Mouse (Mus musculus): ENCODE results near the gene Rpl18.

Rpl18 gene

DNA sequence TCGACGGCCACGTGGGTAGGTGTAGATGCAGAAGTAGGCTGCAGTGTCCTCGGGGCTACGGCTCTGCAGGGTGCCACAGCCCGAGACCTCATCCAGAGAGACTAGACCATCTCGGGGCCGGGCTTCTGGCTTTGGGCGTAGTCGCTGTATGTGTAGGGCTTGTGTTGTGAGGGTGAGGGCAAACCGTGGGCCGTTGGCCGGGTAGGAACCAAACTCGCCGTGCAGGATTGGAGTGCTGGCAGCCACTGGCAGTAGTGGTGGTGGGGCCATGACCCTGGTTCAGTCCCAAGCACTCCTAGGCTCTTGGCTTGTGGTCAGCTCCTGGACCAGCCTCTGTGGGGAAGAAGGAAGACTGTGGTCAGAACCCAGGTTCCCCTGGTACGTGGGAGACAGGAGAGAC, 1.9 kb upstream of the Rpl18 start:
- DNase-seq (ENCODE audit: low read depth, low spot score), result no peak

GRCm38 (mm10) chr7:45713881-45714520, 1.3 kb upstream of the Rpl18 start:
- DNase-seq (ENCODE audit: low read depth, low spot score), result no peak

DNA sequence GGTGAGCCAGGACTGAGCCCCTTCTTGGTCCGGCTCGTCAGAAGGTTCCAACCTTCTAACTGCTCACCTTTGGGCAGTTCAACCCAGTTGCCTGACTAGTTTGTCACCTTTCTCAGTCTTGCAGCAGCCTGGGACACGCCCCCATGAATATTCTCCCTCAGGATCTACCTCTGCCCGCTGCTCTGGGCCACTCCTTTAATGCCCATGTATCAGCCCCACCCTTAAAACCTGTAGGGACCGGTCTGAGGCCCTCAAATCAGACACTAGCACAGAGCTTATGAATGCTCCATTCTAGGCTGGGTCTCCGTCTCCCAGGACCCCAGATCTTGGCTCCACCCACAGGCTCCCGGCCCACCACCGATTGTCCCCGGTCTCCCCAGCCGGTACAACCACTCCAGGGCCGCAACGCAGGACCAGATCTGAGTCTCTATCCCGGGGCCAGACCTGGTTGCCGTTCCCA, 597 bp upstream of the Rpl18 start:
- DNase-seq (ENCODE audit: low read depth, low spot score), result no peak

GRCm38 (mm10) chr7:45715741-45716459, 643 bp downstream of the Rpl18 start:
- DNase-seq (ENCODE audit: low read depth, low spot score), result peak; percentile 55

DNA sequence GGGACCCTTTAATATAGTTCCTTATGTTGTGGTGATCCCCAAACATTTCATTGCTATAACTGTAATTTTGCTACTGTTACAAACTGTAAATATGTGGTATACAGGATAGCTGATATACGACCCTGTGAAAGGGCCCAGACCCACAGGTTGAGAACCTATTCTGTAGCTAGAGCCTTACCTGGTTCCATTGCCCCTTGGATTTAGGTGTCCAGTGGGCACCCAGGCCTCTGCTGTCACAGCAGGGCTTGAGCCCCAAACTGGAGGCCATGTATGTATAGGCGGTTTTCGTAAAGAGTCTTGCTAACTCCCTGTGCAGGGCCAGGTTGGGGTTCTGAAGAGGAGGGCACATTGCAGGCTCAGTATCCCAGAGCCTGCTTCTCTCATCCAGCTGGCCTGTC, 1.2 kb downstream of the Rpl18 start:
- DNase-seq (ENCODE audit: low read depth, low spot score), result peak; percentile 30

GRCm38 (mm10) chr7:45716952-45717917, 2.0 kb downstream of the Rpl18 start:
- peak; percentile 42 for DNase-seq (ENCODE audit: low read depth, low spot score)

- DNase-seq (ENCODE audit: low read depth, low spot score), result peak; percentile 99
Measured at GRCm38 (mm10) chr7:45717918-45718297, 2.7 kb downstream of the Rpl18 start, which contains the start of gene Sphk2. Gene Sphk2, minus strand, starts transcription at chr7:45718002.

- DNase-seq (ENCODE audit: low read depth, low spot score), result no peak
Measured at GRCm38 (mm10) chr7:45718331-45718730, 3.1 kb downstream of the Rpl18 start.

GRCm38 (mm10) chr7:45719180-45719579, 3.9 kb downstream of the Rpl18 start:
- DNase-seq (ENCODE audit: low read depth, low spot score), result no peak

DNA sequence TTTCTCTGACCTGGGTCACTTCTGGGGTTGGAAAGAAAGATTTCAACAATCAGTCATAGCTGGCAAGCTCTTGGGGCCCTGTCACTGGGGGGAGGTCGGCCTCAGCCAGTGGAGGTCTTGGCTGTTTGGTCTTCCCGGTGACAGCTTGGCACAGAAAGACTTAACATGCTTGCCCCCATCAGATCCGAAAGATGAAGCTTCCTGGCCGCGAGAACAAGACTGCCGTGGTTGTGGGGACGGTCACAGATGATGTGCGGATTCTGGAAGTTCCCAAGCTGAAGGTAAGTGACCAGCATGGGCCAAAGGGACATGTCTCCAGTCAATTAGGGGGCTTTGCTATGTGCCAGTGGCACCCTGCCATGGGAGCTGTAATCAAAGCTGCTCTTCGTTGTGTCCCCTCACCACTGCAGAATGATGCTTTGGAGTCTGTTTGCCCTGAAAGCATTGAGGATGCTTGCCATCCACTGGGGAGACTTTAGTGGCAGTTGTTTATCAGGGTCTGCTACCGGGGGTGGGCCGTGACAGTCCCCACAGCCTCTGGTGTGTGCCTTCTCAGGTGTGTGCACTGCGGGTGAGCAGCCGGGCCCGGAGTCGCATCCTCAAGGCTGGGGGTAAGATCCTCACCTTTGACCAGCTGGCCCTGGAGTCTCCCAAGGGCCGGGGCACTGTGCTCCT, 4.6 kb downstream of the Rpl18 start:
- no peak for DNase-seq (ENCODE audit: low read depth, low spot score)

DNA sequence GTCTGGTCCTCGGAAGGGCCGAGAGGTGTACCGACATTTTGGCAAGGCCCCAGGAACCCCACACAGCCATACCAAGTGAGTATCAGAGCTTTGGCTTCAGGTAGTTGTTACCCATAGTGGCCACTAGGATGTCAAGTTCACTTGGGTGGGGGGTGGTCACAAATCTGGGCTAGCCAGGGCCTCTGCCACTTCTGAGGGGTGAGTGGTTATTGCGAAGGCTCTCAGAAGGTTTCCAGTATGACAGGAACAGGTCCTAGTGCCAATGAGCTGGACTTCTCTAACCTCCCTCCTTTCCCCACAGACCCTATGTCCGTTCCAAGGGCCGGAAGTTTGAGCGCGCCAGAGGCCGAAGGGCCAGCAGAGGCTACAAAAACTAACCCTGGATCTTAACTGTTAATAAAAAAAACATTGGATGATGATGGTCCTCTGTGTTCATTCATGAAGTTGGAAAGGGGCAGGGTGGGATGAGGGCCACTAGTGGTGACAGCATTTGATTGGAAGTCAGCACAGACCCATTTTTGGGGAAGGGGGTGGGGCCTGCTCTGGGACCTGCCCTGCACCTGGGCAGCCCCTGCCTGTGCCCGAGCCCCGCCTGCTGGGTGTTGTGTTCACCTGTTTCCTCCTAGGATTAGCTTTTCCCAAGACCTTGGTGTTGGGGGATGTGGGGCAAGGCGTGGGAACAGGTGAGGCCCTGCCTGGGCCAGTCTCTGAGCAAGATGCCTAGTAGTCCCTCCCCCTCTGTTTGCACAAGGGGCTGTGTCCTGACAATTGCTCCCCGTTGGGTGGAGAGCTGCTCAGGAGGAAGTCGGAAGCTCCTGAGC, 5.4 kb downstream of the Rpl18 start, which contains the start of gene Fam83e:
Gene Fam83e (plus strand): TSS at position 800 of the 821 bp plus-strand sequence.
- DNase-seq (ENCODE audit: low read depth, low spot score), result no peak

DNA sequence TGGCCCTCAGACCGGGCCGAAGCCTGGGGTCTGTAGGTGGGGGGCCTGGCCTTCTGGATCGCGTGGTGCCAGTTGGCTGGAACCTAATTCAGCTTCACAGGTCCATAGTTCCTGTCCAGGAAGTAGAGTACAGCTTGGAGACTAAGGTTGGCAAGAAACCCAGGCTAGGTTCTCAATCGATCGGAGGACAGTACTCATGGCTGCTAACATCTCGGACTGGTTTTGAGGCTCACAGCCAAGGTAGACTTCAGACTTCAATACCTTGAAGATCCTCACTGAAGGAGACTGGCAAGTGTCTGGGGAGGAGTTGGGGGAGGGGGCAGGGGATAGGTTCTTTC, 5.9 kb downstream of the Rpl18 start:
- no peak for DNase-seq (ENCODE audit: low read depth, low spot score)

DNA sequence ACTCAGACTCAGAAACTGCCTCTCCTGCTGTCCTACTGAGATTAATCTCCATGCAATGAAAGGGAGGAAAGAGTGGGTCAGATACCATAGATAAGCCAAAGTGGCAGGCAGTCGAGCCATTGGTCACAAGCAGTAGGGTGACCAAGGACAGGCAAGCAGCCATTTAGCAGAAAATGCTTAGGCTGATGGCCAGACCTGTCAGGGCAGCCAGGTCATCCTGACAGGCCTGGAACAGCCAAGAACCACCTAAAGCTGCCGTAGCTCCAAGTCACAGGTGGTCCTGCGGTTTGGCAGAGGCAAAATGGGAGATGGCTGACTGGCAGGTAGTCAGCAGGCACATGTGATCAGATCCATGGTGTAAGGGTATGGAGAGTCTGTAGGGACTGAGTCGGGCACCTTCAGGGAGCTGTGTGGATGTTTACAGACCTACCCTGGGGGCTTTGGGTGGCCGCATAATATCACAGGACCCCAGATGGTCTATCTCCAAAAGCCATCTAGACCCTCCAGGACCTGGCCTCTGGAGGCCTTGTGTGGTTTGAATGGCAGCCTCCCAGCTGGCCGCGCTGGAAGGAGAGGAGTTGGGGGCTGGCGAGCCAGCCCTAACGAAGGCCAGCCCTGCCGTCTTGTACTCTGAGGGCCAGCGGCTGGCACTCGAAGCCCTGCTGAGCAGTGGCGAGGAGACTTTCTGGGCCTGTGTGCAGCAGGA, 6.5 kb downstream of the Rpl18 start:
- peak; percentile 14 for DNase-seq (ENCODE audit: low read depth, low spot score)

DNA sequence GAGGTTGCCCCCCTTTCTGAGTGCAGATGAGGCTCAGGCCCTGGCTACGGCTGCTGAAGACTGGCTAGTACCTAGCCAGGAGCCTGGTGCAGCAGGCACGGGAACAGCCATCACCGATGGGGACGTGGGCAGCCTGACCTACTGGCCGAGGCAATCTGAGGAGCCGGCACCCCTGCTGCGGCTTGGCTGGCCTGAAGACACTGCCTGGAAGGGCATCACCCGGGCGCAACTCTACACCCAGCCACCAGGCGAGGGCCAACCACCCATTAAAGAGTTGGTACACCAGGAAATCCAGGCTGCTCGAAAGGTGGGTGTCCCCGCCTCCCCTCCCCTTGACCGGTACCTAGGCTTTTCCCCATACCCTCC, 7.1 kb downstream of the Rpl18 start:
- DNase-seq (ENCODE audit: low read depth, low spot score), result peak; percentile 19

- DNase-seq (ENCODE audit: low read depth, low spot score), result no peak
Measured at GRCm38 (mm10) chr7:45723301-45723700, 8.0 kb downstream of the Rpl18 start.

- no peak for DNase-seq (ENCODE audit: low read depth, low spot score)
Measured at GRCm38 (mm10) chr7:45723781-45724180, 8.5 kb downstream of the Rpl18 start.

DNA sequence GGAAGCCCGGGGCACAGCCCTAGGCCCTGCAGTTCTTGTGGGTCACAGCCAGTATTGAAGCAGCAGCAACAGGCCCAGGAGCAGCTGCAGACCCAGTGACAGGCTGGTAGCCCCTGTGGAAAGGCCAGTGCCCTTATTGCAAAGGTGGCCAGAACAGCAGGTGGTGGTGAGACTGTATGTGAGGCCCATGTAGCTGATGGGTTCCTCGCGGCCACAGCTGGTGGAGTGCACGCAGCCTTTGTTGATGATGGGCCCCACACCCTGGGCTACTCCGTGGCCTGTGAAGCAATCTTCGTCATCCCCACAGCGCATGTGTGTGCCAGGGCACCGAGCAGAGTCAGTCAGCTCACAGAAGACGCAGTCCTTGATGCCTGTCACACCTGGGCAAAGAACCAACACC, 9.9 kb downstream of the Rpl18 start:
- no peak for DNase-seq (ENCODE audit: low read depth, low spot score)

DNA sequence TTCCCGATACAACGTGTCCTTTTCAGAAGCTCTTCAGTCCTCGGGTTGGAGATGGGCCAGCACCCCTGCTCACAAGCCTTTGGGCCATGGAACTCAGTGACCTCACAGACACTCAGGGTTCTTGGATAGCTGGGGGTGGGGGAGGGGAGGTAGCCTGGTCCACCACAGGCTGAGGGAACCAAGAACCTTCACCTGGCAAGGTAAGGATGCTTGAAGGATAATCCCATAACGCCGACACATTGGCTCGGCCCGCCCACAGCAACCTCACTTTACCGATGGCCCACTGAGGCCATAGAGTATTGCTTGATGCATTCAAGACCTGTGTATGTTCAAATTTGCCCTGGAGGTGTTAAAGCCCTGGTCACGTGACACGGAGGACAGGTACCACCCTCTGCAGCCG, 10.5 kb downstream of the Rpl18 start, which contains the start of gene Spaca4:
Gene Spaca4 (minus strand): TSS at position 101 of the 400 bp plus-strand sequence.
- no peak for DNase-seq (ENCODE audit: low read depth, low spot score)

DNA sequence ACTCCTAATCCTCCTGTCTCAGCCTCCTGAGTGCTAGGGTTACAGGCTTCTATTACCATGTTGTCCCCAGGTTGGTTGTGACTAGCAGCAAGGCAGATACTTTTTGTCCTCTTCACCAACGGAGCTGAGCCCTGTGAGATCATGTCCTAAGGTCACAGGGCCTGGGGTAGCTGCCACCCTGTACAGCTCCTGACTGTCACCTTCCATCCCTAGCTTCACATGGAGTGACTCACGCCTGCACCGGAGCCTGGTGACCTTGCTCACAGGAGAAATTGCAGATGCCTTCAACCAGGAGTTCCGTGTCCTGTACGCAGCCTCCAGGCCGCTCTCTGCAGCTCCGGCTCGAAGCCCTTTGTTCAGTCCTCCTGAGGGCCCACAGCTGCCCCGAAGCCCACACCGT, 11.2 kb downstream of the Rpl18 start:
- no peak for DNase-seq (ENCODE audit: low read depth, low spot score)

GRCm38 (mm10) chr7:45727625-45728024, 12.4 kb downstream of the Rpl18 start:
- DNase-seq (ENCODE audit: low read depth, low spot score), result no peak

Measured in A20 (cell line).